Mouse (Mus musculus): Measurements from ENCODE around the gene Dand5.

GRCm38 (mm10) chr8:84770100-84770953, 52.3 kb downstream of the Dand5 start:
- TF ChIP-seq CTCF (IDR thresholded peaks at IDR 0.05; ENCODE audit: low read depth) (no peak), EP300 (IDR thresholded peaks at IDR 0.05; ENCODE audit: low read depth) (no peak)
